Mouse (Mus musculus) bone marrow macrophage, adult 2 months (primary cell): Measurements from ENCODE around the gene Dcbld2.

Experiments used
- CTCF ChIP-seq: IDR thresholded peaks from 2 replicates; pipeline ENCODE4 v1.5.1; 2012; ENCODE audit warnings: low read depth, mild to moderate bottlenecking, low read length, moderate library complexity
- POLR2A ChIP-seq: IDR thresholded peaks from 2 replicates; pipeline ENCODE4 v1.6.1; 2012; ENCODE audit warnings: mild to moderate bottlenecking, low read depth, low read length, borderline replicate concordance

- TF ChIP-seq CTCF = no peak
- TF ChIP-seq POLR2A = no peak
Observed at GRCm38 (mm10) chr16:58479898-58480448, 71.7 kb downstream of the Dcbld2 start.
